Mouse (Mus musculus) R1 (cell line): ENCODE results near the gene Smox.

Experiments used
- DNase-seq: peaks from one replicate; pipeline ENCODE4 v3.0.0-alpha.2; 2018; ENCODE audit warnings: low read depth, low spot score

The Smox gene

GRCm38 (mm10) chr2:131514055-131514621 is 22.8 kb downstream of the Smox start:
- DNase-seq: no peak

GRCm38 (mm10) chr2:131517550-131517949 is 26.3 kb downstream of the Smox start:
- DNase-seq: no peak

- DNase-seq: no peak
Measured at GRCm38 (mm10) chr2:131518790-131519189, 27.5 kb downstream of the Smox start.

GRCm38 (mm10) chr2:131520743-131521142 is 29.4 kb downstream of the Smox start:
- peak; percentile 10 for DNase-seq

- peak; percentile 79 for DNase-seq
Measured at GRCm38 (mm10) chr2:131527061-131527460, 35.8 kb downstream of the Smox start.

- DNase-seq: peak; percentile 81
Measured at GRCm38 (mm10) chr2:131529898-131530622, 38.8 kb downstream of the Smox start.

GRCm38 (mm10) chr2:131530623-131531008 is 39.3 kb downstream of the Smox start:
- DNase-seq: peak; percentile 89

GRCm38 (mm10) chr2:131531271-131531670 is 40.0 kb downstream of the Smox start:
- DNase-seq: no peak

- no peak for DNase-seq
Measured at GRCm38 (mm10) chr2:131535168-131535567, 43.9 kb downstream of the Smox start.

GRCm38 (mm10) chr2:131538341-131538740 is 47.0 kb downstream of the Smox start:
- no peak for DNase-seq

- no peak for DNase-seq
Measured at GRCm38 (mm10) chr2:131539780-131540179, 48.5 kb downstream of the Smox start.

GRCm38 (mm10) chr2:131541686-131542085 is 50.4 kb downstream of the Smox start:
- no peak for DNase-seq

GRCm38 (mm10) chr2:131542531-131542930 is 51.2 kb downstream of the Smox start:
- DNase-seq: peak; percentile 70

GRCm38 (mm10) chr2:131545386-131546307 is 54.4 kb downstream of the Smox start:
- peak; percentile 80 for DNase-seq

- DNase-seq: peak; percentile 38
Measured at GRCm38 (mm10) chr2:131546308-131546700, 55.0 kb downstream of the Smox start.

- DNase-seq: peak; percentile 28
Measured at GRCm38 (mm10) chr2:131546745-131547408, 55.6 kb downstream of the Smox start.

GRCm38 (mm10) chr2:131548330-131548729 is 57.0 kb downstream of the Smox start:
- no peak for DNase-seq

- DNase-seq: no peak
Measured at GRCm38 (mm10) chr2:131549090-131549489, 57.8 kb downstream of the Smox start.

- DNase-seq: no peak
Measured at GRCm38 (mm10) chr2:131550474-131550873, 59.2 kb downstream of the Smox start.

- no peak for DNase-seq
Measured at GRCm38 (mm10) chr2:131550906-131551305, 59.6 kb downstream of the Smox start.

- no peak for DNase-seq
Measured at GRCm38 (mm10) chr2:131551701-131552620, 60.7 kb downstream of the Smox start.
